Mouse (Mus musculus) erythroblast, adult 5-6 weeks (primary cell): ENCODE measurements around the gene Smtnl2. TPM values are rescaled to one million over a fixed set of nuclear protein-coding genes. Genes with fewer than 3 reads are reported as not detected.

Experiments used
- ATAC-seq: replicated peaks from 2 replicates; pipeline ENCODE4 v1.8.0; 2016; ENCODE audit warnings: moderate number of reproducible peaks, mild to moderate bottlenecking, moderate TSS enrichment, inconsistent platforms; ENCODE audit not compliant: poor library complexity, low FRiP score, severe bottlenecking
- total RNA-seq, 2 experiments: library from RNA; stranded (forward) in 1 of 2; stranded (reverse) in 1 of 2; fragments of 150-400 nt in 1 of 2; fragments of 200-764, 138-1000 nt in 1 of 2; gene quantifications; 2 replicates each; pipeline versions ENCODE4 v1.2.3 to v1.2.4; 2015 to 2017; ENCODE audit warnings: low replicate concordance in 2 of 2

The Smtnl2 gene
- total RNA-seq, 2 experiments from 2014 or later: not detected

DNA sequence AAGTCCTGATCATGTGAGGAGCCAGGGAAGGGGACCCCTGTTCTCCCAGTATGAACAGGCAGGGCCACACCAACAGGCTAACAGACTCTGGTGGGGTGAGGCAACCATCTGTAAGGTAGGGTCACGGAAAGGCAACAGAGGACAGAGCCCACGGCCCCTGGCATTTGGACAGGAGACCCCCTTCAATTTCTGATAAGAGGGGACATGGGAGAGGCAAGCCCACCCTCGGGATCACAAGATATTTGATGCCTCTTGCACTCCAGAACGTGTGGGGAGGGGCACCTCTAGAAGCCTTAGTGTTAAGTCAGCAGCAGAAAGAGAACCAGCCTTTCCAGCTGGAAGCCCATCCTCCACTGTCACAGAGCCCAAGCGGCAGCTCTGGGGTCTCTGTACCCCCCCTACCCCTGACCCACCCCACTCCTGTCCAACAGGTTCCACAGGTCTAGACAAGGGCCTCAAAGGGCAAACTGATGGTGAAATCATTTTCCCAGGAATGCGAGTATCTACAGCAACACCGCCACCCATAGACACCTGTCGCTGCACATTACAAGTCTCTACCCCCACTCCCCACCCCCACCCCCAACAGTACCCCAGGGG is 5.3 kb downstream of the Smtnl2 start:
- no peak for ATAC-seq

- no peak for ATAC-seq
These were observed 6.0 kb downstream of the Smtnl2 start for GRCm38 (mm10) chr11:72405532-72405931.

GRCm38 (mm10) chr11:72402969-72403368 is 8.5 kb downstream of the Smtnl2 start:
- ATAC-seq: no peak

GRCm38 (mm10) chr11:72402017-72402416 is 9.5 kb downstream of the Smtnl2 start:
- ATAC-seq: no peak

DNA sequence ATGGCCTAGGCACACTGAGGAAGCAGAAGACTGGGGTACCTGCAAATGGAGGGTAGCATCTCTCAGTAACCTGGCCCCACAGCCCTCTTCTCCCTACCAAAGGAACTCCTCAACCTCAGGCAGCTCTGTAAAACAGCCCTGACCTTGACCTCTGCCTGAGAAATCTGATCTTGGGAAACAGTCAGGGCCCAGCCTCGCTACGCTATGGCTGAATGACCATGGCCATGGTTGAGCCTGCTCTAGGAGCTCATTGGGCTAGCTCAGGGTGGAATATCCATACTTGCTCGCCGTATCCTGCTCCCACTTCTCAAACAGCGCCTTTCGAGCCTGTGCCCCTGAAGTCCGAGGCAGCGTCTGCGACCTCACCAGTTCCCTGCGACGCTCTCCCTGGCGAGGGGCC is 10.4 kb downstream of the Smtnl2 start:
- ATAC-seq: no peak

DNA sequence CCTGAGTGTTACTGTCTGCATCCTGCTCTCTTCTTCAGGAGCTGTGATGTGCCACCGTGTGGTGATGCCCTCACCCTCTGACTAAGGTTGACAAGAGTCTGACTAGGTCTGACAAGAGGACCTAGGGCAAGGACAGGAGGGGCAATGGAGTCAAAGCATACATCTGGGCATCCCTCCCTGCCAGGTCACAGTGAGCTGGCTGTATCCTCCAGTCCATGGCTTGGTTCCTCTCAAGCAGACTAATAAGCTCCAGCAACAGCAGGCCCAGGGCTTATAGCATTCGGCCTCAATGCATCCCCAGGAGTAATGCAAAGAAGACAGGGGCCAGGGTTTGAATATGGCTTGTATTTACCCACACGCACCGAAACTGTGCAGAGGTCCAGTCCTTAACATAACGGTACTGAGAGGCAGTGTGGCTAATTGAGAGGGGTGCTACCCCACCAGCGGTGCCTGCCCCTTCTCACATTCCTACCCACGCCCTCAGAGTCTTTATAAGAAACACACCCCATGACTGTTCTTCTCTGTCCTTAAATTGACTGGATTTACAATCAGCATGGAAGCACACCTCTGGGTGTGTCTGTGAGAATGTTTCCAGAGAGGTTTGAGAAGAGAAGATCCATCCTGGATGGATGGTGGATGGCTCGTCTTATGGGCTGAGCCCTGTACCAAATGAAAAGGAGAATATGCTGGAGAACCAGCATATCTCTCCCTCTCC is 13.5 kb downstream of the Smtnl2 start:
- no peak for ATAC-seq

GRCm38 (mm10) chr11:72397072-72397471 is 14.4 kb downstream of the Smtnl2 start:
- no peak for ATAC-seq

GRCm38 (mm10) chr11:72396621-72397020 is 14.9 kb downstream of the Smtnl2 start:
- no peak for ATAC-seq

- no peak for ATAC-seq
These were observed 15.9 kb downstream of the Smtnl2 start for GRCm38 (mm10) chr11:72395652-72396051.

GRCm38 (mm10) chr11:72394694-72395093 is 16.8 kb downstream of the Smtnl2 start:
- no peak for ATAC-seq

DNA sequence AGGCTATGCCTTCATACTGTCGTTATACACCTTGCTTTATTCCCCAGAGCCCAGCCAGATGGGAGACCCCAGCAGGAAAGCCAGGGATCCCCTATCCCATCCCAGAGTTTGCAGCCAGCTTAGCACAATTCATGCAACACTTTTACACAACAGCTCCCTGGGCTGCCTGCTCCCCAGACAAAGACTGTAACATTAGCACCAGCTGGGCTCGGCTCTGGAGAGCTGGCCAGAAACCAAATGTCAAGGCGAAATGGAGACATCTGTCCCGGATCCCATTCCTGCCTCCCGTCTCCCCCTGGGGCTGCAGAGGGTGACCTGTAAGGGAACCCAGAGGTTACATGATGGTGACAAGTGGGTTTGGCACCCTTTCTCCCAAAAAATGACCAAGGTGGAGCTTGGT is 17.8 kb downstream of the Smtnl2 start:
- no peak for ATAC-seq

DNA sequence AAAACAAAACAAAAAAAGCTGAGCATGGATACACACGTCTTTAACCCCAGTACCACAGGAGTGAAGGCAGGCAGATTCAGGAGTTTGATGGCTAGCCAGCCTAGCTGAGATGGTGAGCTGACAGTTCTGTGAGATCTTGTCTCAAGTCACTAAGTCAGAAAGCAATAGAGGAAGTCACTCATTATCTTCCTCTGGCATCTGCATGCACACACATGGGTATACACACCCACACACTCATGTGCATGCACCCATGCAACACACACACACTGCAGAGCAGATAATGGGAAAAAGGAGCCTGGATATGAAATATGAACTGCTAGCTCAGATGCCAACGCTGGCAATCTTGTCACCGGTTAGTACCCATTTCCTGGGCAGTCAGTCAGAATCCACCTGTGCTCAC is 18.3 kb downstream of the Smtnl2 start:
- ATAC-seq: no peak

- ATAC-seq: no peak
These were observed 20.3 kb downstream of the Smtnl2 start for GRCm38 (mm10) chr11:72391181-72391580.

GRCm38 (mm10) chr11:72389407-72390142 is 21.9 kb downstream of the Smtnl2 start:
- ATAC-seq: no peak

DNA sequence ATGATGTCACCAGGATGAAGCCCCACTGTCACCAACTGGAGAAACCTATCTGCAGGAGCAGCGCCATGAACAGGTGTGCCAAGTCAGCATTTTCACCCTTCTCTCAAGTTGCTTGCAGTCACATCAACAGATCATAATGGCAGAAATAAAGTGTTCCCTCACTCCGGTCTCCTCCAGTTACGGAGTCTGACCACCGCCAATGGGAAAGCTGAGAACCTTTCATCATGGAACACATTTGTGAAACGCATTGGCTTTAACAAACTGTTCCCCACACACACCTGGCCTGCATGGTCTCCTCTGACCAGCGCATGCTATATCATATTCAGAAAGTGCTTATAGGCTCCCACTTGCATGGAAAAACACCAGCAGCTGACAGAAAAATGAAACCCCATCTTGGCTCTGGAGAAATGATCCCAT is 23.4 kb downstream of the Smtnl2 start:
- ATAC-seq: no peak

- no peak for ATAC-seq
These were observed 32.2 kb downstream of the Smtnl2 start for GRCm38 (mm10) chr11:72379351-72379750.

DNA sequence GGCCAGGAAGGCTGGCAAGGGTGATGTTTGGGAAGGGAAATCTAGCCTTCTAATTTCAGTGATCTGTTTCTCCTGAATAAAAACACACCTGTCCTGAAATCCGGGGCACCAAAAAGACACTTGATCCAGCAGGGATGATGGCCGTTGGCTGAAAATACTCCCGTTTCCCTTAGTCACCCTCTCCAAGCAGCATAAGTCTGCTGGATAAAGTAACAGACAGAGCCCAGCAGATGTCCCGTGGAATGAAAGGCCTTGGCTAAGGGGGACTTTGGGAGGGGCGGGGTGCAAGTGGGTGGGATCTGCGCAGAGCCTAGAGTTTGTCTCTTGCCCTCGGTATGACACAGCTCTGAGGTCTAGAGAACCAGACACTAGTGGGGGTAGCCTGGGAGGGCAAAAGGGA is 33.3 kb downstream of the Smtnl2 start:
- ATAC-seq: no peak

DNA sequence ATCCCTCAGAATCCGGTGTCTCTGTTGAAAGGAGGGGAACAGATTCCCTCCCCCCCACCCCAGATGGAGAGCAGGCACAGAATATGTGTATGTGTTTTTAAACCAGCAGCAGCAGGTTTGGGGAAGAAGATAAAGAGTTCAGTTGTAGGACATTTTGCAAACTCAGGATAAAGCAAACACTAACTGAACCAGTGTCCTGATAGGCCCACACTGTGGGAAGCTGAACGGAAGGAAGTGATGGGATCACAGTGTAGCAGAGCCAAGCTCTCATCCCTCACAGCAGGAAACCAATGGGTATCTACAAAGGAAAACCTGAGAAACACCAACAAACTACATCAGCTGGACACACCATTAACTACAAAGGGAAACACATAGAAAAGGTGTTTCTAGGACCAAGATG is 35.0 kb downstream of the Smtnl2 start:
- ATAC-seq: no peak

- ATAC-seq: no peak
These were observed 41.4 kb downstream of the Smtnl2 start for GRCm38 (mm10) chr11:72369904-72370672.

- ATAC-seq: no peak
These were observed 43.4 kb downstream of the Smtnl2 start for GRCm38 (mm10) chr11:72367934-72368674.
